Mouse (Mus musculus): Measurements from ENCODE around the gene Slc9a8. TPM values are rescaled to one million over a fixed set of nuclear protein-coding genes. Genes with fewer than 3 reads are reported as not detected.

Gene Slc9a8
- total RNA-seq (2023): 96.5 TPM

DNA sequence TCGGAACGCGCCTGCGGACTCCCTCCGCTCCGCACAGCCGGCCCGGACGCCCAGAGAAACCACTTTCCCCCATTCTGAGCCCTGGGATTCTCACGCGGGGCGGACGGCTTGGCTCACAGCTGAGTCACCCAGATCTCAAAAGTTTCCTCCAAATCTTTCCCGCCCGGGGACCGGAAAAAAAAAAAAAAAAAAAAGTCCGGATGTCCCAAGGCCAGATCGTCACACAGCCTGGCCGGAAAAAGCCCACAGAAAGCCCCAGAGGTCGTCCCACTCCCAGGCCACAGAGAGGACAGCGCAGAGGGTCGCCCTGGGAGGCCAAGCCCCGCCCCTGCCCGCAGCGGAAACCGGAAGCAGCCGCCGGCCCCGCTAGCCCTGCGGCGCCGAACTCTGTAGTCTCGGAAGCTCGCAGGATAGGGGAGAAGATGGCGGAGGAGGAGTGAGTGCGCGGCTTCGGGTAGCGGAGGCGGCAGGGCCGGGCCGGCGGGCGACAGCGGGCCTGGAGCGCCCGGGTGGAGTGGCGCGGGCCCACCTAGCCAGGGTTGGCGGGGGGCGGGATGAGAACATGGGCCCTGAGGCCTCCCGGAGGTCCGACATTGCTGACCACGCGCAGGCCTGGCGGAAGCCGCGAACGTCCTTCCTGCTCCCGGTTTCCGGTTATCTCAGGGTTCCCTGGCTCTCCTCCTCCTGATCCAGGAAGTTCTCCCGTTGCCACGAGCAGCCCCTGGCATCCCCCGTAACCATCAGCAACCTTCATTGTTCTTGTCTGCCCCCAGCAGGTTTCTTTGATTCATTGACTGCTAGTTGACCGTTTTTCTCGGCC, at the start of gene Slc9a8:
TSS of gene Slc9a8 (plus strand) at position 383 of the 820 bp plus-strand sequence.

GRCm38 (mm10) chr2:167491757-167492708, 70.5 kb downstream of the Slc9a8 start, which contains the start of gene Rnf114:
Gene Rnf114 (plus strand): TSS chr2:167492645.

DNA sequence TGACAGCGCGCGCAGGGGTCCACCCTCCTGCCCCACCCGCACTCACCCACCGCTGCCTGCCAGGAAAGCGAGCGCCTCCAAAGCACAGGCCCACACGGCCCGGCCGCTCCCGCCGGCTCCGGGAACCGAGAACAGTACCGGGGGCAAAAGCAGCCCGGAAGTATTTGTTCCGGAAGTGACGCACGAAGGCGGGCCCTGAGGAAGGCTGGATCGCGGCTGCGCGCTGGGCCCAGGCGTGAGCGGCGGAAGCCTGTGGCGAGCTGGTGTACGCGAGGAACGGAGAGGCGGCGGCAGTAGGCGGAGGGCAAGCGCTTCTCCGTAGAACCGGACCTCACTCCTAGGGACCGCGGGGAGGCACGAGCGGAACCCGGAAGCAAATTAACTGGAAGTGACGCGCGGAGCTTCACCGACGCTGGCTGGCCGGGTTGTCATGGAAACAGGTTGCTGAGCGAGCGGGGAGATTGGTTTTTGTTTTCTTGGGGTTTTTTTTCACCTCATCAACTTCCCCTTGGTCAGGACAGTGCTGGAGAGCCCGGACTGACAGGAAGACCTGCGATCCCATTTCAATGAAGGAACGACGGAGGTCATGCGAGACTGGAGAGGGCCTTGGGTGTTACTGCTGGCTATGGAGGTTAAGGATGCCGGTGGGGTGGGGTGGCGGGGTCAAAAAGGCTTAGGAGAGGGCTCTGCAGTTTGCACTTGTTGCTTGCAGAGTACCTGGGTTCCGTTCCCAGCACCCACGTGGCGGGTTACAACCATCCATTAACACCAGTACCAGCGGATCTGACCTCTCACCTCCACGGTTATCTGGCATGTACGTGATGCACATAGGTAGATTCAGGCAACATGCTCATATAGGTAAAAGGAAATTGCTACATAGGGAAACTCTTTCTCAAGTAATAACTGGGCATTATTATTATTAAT, 71.5 kb downstream of the Slc9a8 start, which contains the start of gene Spata2:
TSS of gene Spata2 (minus strand) at position 175 of the 924 bp plus-strand sequence.

Other genes with a start within 250 kb of the Slc9a8 start
- 1.0 TPM for gene Kcnb1, start 231.6 kb upstream of the Slc9a8 start, total RNA-seq (2023)
- 0.53 TPM for gene Ptgis, start 181.1 kb upstream of the Slc9a8 start, total RNA-seq (2023)
- gene B4galt5, start 72.5 kb upstream of the Slc9a8 start, total RNA-seq (2023): 30.2 TPM
- 112 TPM for gene Rnf114, start 70.9 kb downstream of the Slc9a8 start, total RNA-seq (2023)
- 47.3 TPM for gene Spata2, start 71.2 kb downstream of the Slc9a8 start, total RNA-seq (2023)
- 2.0 TPM for gene Snai1, start 116.5 kb downstream of the Slc9a8 start, total RNA-seq (2023)
- gene Ube2v1, start 210.4 kb downstream of the Slc9a8 start, total RNA-seq (2023): 91.0 TPM
- gene Gm20431, start 239.8 kb downstream of the Slc9a8 start, total RNA-seq (2023): 33.4 TPM